Mouse (Mus musculus): ENCODE data around the gene Rdh16f2. TPM values are rescaled to one million over a fixed set of nuclear protein-coding genes. Genes with fewer than 3 reads are reported as not detected.
"Not testable (repeated sequence)": the region's sequence is repeated elsewhere in the genome, so short reads cannot be mapped to it uniquely, and the experiment has no call there.

Gene Rdh16f2
- polyA plus RNA-seq, 1 experiment from 2014 or later: not detected

DNA sequence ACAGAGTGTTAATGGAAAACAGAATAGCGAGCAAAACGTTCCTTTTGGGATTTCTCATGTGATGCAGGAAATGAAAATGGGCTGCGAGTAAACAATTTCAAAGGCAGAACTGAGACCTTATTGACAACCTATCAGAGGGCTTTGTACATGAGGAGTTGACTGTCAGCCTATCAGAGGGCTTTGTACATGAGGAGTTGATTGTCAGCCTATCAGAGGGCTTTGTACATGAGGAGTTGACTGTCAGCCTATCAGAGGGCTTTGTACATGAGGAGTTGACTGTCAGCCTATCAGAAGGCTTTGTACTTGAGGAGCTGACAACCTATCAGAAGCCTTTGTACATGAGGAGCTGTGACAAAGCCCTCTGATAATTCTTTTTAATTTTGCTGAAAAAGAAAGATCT, 50.9 kb downstream of the Rdh16f2 start:
- H3K27ac ChIP-seq (ENCODE audit: low read depth, low read length); ATAC-seq (replicated peaks; ENCODE audit: insufficient number of reproducible peaks, low FRiP score, low TSS enrichment); H3K4me2 ChIP-seq; H3K4me1 ChIP-seq (ENCODE audit: control insufficient read depth, insufficient read depth, low read length); H3K9ac ChIP-seq (ENCODE audit: low read depth, low read length); H3K4me3 ChIP-seq (ENCODE audit: low read depth, low read length); H3K36me3 ChIP-seq (ENCODE audit: control insufficient read depth, insufficient read depth, low read length); H3K27me3 ChIP-seq (ENCODE audit: control insufficient read depth, insufficient read depth, low read length); H3K9me3 ChIP-seq (replicated peaks; ENCODE audit: control insufficient read depth, low read length): not testable (repeated sequence)
- WGBS (ENCODE audit: insufficient replicate concordance): 80% methylated on average over 3 of the region's 3 CpGs

DNA sequence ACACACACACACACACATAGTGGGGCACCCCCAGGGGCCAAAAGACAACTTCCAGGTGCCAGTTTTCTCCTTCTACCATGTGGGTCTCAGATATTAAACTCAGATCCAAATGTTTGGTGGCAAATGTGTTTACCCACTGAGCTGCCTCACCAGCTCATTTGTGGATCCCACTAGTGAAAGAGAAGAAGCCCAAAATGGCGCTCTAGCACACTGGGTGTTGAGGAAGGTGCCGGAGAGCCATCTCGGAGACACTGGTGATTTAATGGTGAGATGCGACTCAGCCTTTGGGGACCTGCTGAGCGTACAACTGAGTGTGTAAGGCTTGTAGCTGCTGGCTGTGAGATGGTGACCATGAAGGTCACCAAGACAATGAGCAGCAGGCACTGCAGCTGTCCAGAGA, 51.4 kb downstream of the Rdh16f2 start:
- WGBS (ENCODE audit: insufficient replicate concordance): 89% methylated on average over 5 of the region's 5 CpGs

DNA sequence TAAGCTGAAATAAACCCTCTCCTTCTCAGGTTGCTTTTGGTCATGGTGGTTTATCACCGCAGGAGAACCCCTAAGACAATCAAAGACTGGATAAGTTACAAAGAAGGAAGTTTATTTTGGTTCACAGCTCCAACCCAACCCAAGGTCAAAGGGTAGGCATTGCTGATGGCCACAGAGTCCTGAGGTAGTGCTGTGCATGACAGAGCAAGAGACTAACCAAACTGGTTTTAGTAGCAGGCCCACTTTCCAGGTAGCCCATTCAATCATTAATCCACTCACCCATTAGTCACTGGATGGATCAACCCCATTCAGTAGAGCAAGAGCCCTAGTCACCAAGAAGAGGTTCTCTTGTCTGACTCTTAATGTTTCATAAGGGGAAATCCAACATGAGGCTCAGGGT, 56.0 kb downstream of the Rdh16f2 start:
- ATAC-seq (replicated peaks; ENCODE audit: insufficient number of reproducible peaks, low FRiP score, low TSS enrichment): no peak
- 60% methylated on average over 1 of the region's 1 CpGs for WGBS (ENCODE audit: insufficient replicate concordance)
- Histone ChIP-seq H3K36me3 (ENCODE audit: control insufficient read depth, insufficient read depth, low read length) (no peaks in the 10 kb centered on the region), H3K27ac (ENCODE audit: low read depth, low read length) (no peak overlapping the region), H3K27me3 (ENCODE audit: control insufficient read depth, insufficient read depth, low read length) (no peaks in the 10 kb centered on the region), H3K9me3 (replicated peaks; ENCODE audit: control insufficient read depth, low read length) (no peaks in the 10 kb centered on the region), H3K4me3 (ENCODE audit: low read depth, low read length) (no peak overlapping the region), H3K9ac (ENCODE audit: low read depth, low read length) (no peak overlapping the region), H3K4me1 (ENCODE audit: control insufficient read depth, insufficient read depth, low read length) (no peaks in the 10 kb centered on the region), H3K4me2 (no peak overlapping the region)

More for the DNA sequence above, 51.4 kb downstream of the Rdh16f2 start:
- Histone ChIP-seq H3K27ac (ENCODE audit: low read depth, low read length) (no peak overlapping the region), H3K4me3 (ENCODE audit: low read depth, low read length) (no peak overlapping the region), H3K4me2 (no peak overlapping the region), H3K9me3 (replicated peaks; ENCODE audit: control insufficient read depth, low read length) (no peaks in the 10 kb centered on the region), H3K4me1 (ENCODE audit: control insufficient read depth, insufficient read depth, low read length) (no peaks in the 10 kb centered on the region), H3K9ac (ENCODE audit: low read depth, low read length) (no peak overlapping the region), H3K27me3 (ENCODE audit: control insufficient read depth, insufficient read depth, low read length) (no peaks in the 10 kb centered on the region), H3K36me3 (ENCODE audit: control insufficient read depth, insufficient read depth, low read length) (no peaks in the 10 kb centered on the region)
- ATAC-seq (replicated peaks; ENCODE audit: insufficient number of reproducible peaks, low FRiP score, low TSS enrichment): no peak

DNA sequence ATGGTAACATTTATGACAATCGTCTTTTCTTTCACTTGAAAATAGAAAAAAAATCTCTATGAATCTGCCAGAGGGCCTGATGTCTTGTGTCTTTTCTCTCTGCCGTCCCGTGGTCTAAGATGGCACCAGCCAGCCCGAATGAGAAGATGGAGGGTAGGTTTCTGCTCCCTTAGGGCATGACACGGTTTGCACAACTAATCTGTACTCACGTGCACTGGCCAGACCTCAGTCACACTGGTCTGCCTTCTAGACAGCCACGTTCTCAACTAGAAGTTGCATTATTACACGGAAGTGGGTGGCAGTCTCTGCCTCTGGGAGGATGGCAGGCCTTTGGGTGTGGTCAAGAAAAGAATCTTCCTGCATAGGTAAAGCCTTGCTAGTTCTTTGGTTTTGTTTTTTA, 56.8 kb downstream of the Rdh16f2 start:
- H3K27ac ChIP-seq (ENCODE audit: low read depth, low read length): no peak overlapping the region
- no peaks in the 10 kb centered on the region for H3K36me3 ChIP-seq (ENCODE audit: control insufficient read depth, insufficient read depth, low read length)
- no peak overlapping the region for H3K9ac ChIP-seq (ENCODE audit: low read depth, low read length)
- no peaks in the 10 kb centered on the region for H3K4me1 ChIP-seq (ENCODE audit: control insufficient read depth, insufficient read depth, low read length)
- no peaks in the 10 kb centered on the region for H3K27me3 ChIP-seq (ENCODE audit: control insufficient read depth, insufficient read depth, low read length)
- no peak overlapping the region for H3K4me3 ChIP-seq (ENCODE audit: low read depth, low read length)
- 80% methylated on average over 8 of the region's 8 CpGs for WGBS (ENCODE audit: insufficient replicate concordance)
- H3K9me3 ChIP-seq (replicated peaks; ENCODE audit: control insufficient read depth, low read length): no peaks in the 10 kb centered on the region
- no peak for ATAC-seq (replicated peaks; ENCODE audit: insufficient number of reproducible peaks, low FRiP score, low TSS enrichment)
- H3K4me2 ChIP-seq: no peak overlapping the region

DNA sequence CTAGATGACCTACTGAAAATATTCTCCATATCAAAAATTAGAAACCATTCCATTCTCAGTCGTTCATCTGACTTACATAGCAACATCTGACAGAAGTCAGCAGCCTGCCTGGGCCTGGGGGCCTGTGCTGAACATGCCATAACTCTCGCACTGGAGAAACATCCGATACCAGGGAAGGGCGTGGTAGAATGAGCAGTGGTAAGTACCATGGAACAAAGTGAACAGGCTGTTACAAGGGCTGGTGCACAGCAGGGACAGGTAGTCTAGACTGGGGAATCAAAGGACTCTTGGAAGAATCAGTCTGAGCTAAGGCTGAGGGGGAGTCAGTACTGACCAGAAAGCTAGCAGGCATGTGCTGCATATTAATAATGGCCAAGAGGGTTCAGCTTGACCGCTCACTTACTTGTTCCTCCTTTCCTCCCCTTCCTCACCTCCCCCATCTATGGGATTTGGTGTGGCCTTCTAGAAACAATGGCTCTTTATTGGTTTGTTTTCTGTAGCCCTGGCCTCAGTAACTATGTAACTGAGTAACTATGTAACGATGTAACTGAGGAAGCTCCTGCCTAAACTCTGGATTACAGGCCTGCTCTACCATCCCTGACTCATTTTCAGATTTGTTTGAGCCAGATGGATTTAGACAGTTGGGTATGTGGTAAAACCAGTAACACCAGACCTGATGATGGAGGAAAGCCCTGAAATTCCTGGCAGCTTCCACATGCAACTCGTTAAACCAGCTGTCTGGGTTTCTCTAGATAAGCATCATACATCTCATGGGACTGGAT, 58.5 kb downstream of the Rdh16f2 start:
- no peak overlapping the region for H3K4me2 ChIP-seq
- no peaks in the 10 kb centered on the region for H3K27me3 ChIP-seq (ENCODE audit: control insufficient read depth, insufficient read depth, low read length)
- no peaks in the 10 kb centered on the region for H3K4me1 ChIP-seq (ENCODE audit: control insufficient read depth, insufficient read depth, low read length)
- no peaks in the 10 kb centered on the region for H3K9me3 ChIP-seq (replicated peaks; ENCODE audit: control insufficient read depth, low read length)
- no peak for ATAC-seq (replicated peaks; ENCODE audit: insufficient number of reproducible peaks, low FRiP score, low TSS enrichment)
- no peaks in the 10 kb centered on the region for H3K36me3 ChIP-seq (ENCODE audit: control insufficient read depth, insufficient read depth, low read length)
- H3K27ac ChIP-seq (ENCODE audit: low read depth, low read length): no peak overlapping the region
- 67% methylated on average over 7 of the region's 7 CpGs for WGBS (ENCODE audit: insufficient replicate concordance)
- H3K4me3 ChIP-seq (ENCODE audit: low read depth, low read length): no peak overlapping the region
- no peak overlapping the region for H3K9ac ChIP-seq (ENCODE audit: low read depth, low read length)

Other genes starting within 250 kb of the Rdh16f2 start
- 32.8 and 34.6 TPM in 2 replicates for gene Lrp1, start 245.3 kb upstream of the Rdh16f2 start, polyA plus RNA-seq (2014; fragmentation: Nextera tagmentation; extraction: Ambion mirVana)
- 21.0 and 27.1 TPM in 2 replicates for gene Stat6, start 223.5 kb upstream of the Rdh16f2 start, polyA plus RNA-seq (2014; fragmentation: Nextera tagmentation; extraction: Ambion mirVana)
- 6.7 and 8.4 TPM in 2 replicates for gene Nemp1, start 199.6 kb upstream of the Rdh16f2 start, polyA plus RNA-seq (2014; fragmentation: Nextera tagmentation; extraction: Ambion mirVana)
- gene Nab2, start 197.9 kb upstream of the Rdh16f2 start, polyA plus RNA-seq (2014; fragmentation: Nextera tagmentation; extraction: Ambion mirVana): 7.9 and 10.1 TPM in 2 replicates
- 0.14 and 0.49 TPM in 2 replicates for gene Myo1a, start 161.3 kb upstream of the Rdh16f2 start, polyA plus RNA-seq (2014; fragmentation: Nextera tagmentation; extraction: Ambion mirVana)
- gene Tac2, start 142.0 kb upstream of the Rdh16f2 start, polyA plus RNA-seq (2014; fragmentation: Nextera tagmentation; extraction: Ambion mirVana): 3.7 and 6.4 TPM in 2 replicates
- gene Zbtb39, start 126.9 kb upstream of the Rdh16f2 start, polyA plus RNA-seq (2014; fragmentation: Nextera tagmentation; extraction: Ambion mirVana): 3.1 and 4.2 TPM in 2 replicates
- 9.1 and 9.2 TPM in 2 replicates for gene Gpr182, start 114.7 kb upstream of the Rdh16f2 start, polyA plus RNA-seq (2014; fragmentation: Nextera tagmentation; extraction: Ambion mirVana)
- gene Rdh1, start 106.8 kb upstream of the Rdh16f2 start, polyA plus RNA-seq (2014; fragmentation: Nextera tagmentation; extraction: Ambion mirVana): 0.10 TPM in 1 of 2 replicates, not detected in the other
- 0.10 TPM in 1 of 2 replicates, not detected in the other for gene Rdh16f1, start 106.7 kb upstream of the Rdh16f2 start, polyA plus RNA-seq (2014; fragmentation: Nextera tagmentation; extraction: Ambion mirVana)
- 0.18 TPM in 1 of 2 replicates, not detected in the other for gene Rdh9, start 90.1 kb upstream of the Rdh16f2 start, polyA plus RNA-seq (2014; fragmentation: Nextera tagmentation; extraction: Ambion mirVana)
- gene Rdh16, start 65.3 kb upstream of the Rdh16f2 start, polyA plus RNA-seq (2014; fragmentation: Nextera tagmentation; extraction: Ambion mirVana): not detected in 2 replicates
- gene Rdh19, start 16.5 kb upstream of the Rdh16f2 start, polyA plus RNA-seq (2014; fragmentation: Nextera tagmentation; extraction: Ambion mirVana): not detected in 2 replicates
- not detected in 2 replicates for gene Rdh7, start 22.3 kb downstream of the Rdh16f2 start, polyA plus RNA-seq (2014; fragmentation: Nextera tagmentation; extraction: Ambion mirVana)
- not detected in 2 replicates for gene Sdr9c7, start 32.0 kb downstream of the Rdh16f2 start, polyA plus RNA-seq (2014; fragmentation: Nextera tagmentation; extraction: Ambion mirVana)
- not detected in 2 replicates for gene Hsd17b6, start 141.1 kb downstream of the Rdh16f2 start, polyA plus RNA-seq (2014; fragmentation: Nextera tagmentation; extraction: Ambion mirVana)
- gene Prim1, start 148.7 kb downstream of the Rdh16f2 start, polyA plus RNA-seq (2014; fragmentation: Nextera tagmentation; extraction: Ambion mirVana): 56.0 and 61.4 TPM in 2 replicates
- gene Naca, start 169.1 kb downstream of the Rdh16f2 start, polyA plus RNA-seq (2014; fragmentation: Nextera tagmentation; extraction: Ambion mirVana): 678 and 713 TPM in 2 replicates
- 354 and 377 TPM in 2 replicates for gene Ptges3, start 192.5 kb downstream of the Rdh16f2 start, polyA plus RNA-seq (2014; fragmentation: Nextera tagmentation; extraction: Ambion mirVana)
- gene Atp5b, start 216.8 kb downstream of the Rdh16f2 start, polyA plus RNA-seq (2014; fragmentation: Nextera tagmentation; extraction: Ambion mirVana): 4,523 and 4,948 TPM in 2 replicates
- gene Baz2a, start 225.1 kb downstream of the Rdh16f2 start, polyA plus RNA-seq (2014; fragmentation: Nextera tagmentation; extraction: Ambion mirVana): 10.9 and 21.7 TPM in 2 replicates